Mouse (Mus musculus) inflammation-experienced regulatory T-cells, adult 6 months (primary cell): ENCODE measurements around the gene Doc2a. TPM values are rescaled to one million over a fixed set of nuclear protein-coding genes. Genes with fewer than 3 reads are reported as not detected.
A peak's percentile ranks its signal among the peaks of the same experiment; 100 is the strongest.

ENCODE experiments used
- ATAC-seq: one replicate; pipeline ENCODE4 v1.8.0; 2017
- polyA plus RNA-seq, 3 experiments: library from polyadenylated mRNA; unstranded; fragments of 100-300 nt; shearing (Covaris generic); gene quantifications; one replicate each; pipeline ENCODE4 v1.2.1; 2017

Doc2a gene
- polyA plus RNA-seq, 3 experiments from 2014 or later: not detected

GRCm38 (mm10) chr7:126823940-126824339, 23.3 kb upstream of the Doc2a start:
- ATAC-seq: no peak

- ATAC-seq: no peak
These were observed 21.8 kb upstream of the Doc2a start for GRCm38 (mm10) chr7:126825403-126825802.

- ATAC-seq: no peak
These were observed 21.3 kb upstream of the Doc2a start for GRCm38 (mm10) chr7:126825952-126826351.

- no peak for ATAC-seq
These were observed 15.7 kb upstream of the Doc2a start, which contains the start of gene 4930451I11Rik for GRCm38 (mm10) chr7:126831539-126831938. Gene 4930451I11Rik (minus strand): TSS chr7:126831639.

GRCm38 (mm10) chr7:126832036-126832598, 15.1 kb upstream of the Doc2a start:
- ATAC-seq: peak; percentile 88

GRCm38 (mm10) chr7:126833294-126833693, 13.9 kb upstream of the Doc2a start:
- ATAC-seq: no peak

- ATAC-seq: no peak
These were observed 3.9 kb upstream of the Doc2a start for GRCm38 (mm10) chr7:126843276-126843675.

DNA sequence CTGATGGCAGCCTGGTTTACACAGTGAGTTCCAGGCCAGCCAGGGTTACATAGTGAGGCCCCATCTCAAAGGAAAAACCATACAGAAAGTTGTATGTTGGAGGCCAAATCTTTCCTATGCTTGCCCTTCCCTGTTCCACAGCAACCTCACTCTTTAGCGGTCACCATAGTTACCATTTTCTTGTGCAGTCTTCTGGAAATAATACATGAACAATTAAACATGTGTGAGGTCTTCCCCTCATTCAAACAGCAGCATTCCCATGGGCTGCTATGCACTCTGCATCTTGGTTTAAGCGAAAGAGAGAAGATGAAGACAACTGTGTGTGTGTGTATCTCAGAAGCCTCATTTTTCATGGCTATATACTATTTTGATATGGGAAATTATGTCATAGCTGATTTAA, 1.7 kb upstream of the Doc2a start:
- no peak for ATAC-seq

GRCm38 (mm10) chr7:126847421-126848398, 494 bp downstream of the Doc2a start:
- ATAC-seq: no peak

DNA sequence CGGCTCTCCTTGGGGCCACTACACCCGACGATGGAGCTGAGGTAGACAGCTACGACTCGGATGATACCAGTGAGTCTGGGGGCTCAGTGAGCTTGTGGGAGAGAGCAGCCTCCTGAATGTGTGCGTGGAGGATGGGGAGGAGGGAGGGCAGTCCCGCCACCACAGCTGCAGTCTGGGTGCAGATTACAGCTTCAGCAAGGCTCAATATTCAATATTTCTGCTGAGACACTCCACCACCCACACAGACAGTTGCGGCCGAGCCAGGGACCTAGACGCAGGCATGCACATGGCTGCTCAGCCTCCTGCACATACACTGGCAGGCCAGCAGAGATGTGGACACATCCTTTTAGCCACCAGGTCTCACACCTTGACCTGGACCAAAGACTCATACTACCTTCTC, 1.6 kb downstream of the Doc2a start:
- no peak for ATAC-seq

DNA sequence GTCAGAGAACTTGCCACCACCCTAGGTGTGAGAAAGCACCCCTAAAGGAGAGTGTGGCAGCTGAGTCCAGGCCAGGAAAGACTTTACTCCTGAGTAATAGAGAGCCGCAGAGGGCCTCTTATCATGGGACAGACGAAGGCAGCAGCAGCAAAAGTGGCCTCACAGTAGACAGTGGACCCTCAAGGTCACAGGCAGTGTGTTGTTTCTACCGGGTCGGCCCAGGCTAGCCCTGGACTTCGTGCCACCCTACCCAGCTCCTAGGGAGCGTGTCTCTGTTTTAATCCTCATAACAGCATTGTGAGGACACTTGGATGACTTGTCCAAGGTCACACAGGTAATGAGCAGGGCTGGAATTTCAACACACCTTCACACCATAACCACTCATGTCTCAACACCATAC, 2.9 kb downstream of the Doc2a start:
- no peak for ATAC-seq

- no peak for ATAC-seq
These were observed 4.0 kb downstream of the Doc2a start for GRCm38 (mm10) chr7:126851192-126851591.

GRCm38 (mm10) chr7:126853454-126853853, 6.2 kb downstream of the Doc2a start:
- no peak for ATAC-seq

GRCm38 (mm10) chr7:126855641-126856040, 8.4 kb downstream of the Doc2a start:
- no peak for ATAC-seq

DNA sequence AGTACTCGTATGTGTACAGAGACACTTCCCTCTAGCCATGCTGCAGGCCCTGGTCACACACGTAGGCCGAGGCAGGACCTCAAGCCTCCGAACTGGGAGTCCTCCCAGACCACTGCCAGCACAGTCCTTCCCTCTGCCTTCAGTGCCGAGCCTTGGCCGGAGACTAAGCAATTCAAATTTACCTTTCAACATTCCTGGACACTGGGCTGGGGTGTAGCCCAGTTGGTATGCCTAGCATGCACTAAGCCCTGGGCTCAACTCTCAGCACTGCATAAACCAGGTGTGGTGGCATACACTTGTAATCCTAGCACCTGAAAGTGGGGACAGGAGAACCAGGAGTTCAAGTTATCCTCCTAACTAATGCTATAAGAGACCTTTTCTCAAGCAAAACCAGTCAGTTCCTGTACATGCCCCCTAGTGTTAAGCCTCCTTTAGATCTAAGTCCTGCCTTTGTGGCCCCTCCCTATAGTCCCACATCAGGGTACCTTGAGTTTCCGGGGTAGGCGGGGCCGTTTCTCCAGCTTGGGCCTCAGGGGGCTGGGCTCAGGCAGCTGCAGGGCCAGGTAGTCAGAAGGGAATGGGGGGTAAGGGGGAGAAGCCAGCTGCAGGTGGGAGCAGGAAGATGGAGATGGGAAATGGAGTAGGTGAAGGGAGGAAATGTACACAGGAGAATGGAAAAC, 9.7 kb downstream of the Doc2a start:
- ATAC-seq: no peak

DNA sequence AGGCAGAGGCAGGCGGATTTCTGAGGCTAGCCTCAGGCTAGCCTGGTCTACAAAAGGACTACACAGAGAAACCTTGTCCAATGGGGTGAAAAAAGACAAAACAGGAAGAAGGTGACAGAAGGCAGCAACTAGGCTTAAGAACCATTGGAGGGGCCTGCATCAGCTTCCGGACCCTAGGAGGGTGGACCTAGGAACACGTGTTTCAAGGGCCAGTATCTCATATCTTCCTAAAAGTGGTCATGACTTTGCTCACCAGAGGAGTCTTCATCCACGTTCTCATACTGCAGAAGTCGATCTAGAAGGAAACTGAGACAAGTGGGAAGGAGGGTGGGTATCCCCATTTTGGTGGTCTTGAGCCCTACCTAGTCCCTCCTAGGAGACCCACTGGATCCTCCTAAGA, 13.8 kb downstream of the Doc2a start:
- ATAC-seq: no peak

GRCm38 (mm10) chr7:126861429-126862130, 14.4 kb downstream of the Doc2a start, which contains the start of gene Hirip3:
Gene Hirip3 (plus strand): TSS chr7:126861972.
- ATAC-seq: peak; percentile 90

GRCm38 (mm10) chr7:126862147-126862784, 15.1 kb downstream of the Doc2a start, which contains the start of gene Ino80e:
Gene Ino80e (minus strand): TSS chr7:126862377.
- ATAC-seq: peak; percentile 61

DNA sequence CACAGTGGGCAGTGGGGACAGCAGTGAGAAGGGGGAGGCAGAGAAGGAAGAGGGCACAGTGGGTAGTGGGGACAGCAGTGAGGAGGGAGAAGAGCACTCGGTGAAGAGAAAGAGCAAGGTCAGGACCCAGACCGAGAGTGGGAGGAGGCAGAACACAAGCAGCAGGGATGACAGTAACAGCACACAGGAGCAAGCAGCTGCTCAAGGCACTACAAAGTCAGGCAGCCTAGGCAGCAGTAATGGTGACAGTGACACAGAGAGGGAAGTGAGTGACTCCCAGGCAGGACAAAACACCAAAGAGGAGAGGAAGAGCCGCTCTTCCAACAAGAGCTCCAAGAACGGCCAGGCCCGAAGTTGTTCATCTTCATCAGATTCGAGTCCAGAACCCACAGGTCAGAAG, 16.6 kb downstream of the Doc2a start:
- ATAC-seq: no peak

DNA sequence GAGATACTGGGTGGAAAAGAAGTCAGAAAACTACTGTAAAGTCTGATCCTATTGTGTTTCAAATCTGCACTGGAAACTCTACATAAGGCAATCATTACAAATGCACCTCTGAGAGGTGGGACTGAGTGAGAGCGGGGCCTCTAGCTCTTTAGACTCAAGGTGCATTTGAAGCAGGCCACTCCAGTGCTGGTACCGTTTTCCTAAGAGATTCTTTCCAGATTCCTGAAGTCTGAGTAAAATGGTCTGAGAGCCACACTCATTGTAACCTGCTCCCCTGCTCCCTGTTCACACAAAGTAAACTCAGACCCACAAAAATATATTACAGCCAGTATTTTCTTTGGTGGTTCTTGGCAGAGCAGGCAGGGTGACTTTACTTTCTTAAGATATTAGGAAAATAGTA, 20.3 kb downstream of the Doc2a start:
- ATAC-seq: no peak

DNA sequence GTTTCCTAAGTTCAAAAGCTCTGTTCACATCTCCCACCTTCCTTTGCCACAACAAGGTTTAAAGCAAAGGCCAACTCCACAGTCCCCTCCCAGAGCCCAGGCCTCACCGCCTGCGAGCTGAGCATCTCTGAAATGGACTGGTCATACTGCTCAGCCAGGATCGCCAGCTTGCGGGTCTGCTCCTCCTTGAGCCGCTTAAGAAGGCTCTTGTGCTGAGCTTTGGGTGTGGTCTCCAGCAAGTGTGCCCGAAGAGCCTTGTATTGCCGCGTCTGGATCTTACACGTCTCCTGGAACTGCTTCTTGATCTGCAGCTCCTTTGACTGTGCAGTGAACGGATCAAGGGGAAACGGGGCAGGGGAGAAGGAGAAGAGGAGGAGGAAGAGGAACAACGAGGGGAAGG, 20.8 kb downstream of the Doc2a start:
- ATAC-seq: no peak
